Mouse (Mus musculus): ENCODE data around the gene Kcnk18. TPM values are rescaled to one million over a fixed set of nuclear protein-coding genes. Genes with fewer than 3 reads are reported as not detected.

The Kcnk18 gene
- polyA plus RNA-seq, 1 experiment from 2014 or later: not detected

GRCm38 (mm10) chr19:59190431-59191122, 28.4 kb upstream of the Kcnk18 start:
- Histone ChIP-seq H3K9ac (replicated peaks; ENCODE audit: low read depth, low read length) (no peak overlapping the region), H3K4me3 (replicated peaks; ENCODE audit: low read length) (no peak overlapping the region), H3K4me1 (replicated peaks; ENCODE audit: control insufficient read depth, insufficient read depth, low read length) (peaks cover 8% of the 10 kb centered on the region), H3K27me3 (replicated peaks; ENCODE audit: control insufficient read depth, insufficient read depth, low read length) (peaks cover 51% of the 10 kb centered on the region), H3K27ac (ENCODE audit: low read length) (no peak overlapping the region), H3K4me2 (ENCODE audit: low read length) (no peak overlapping the region), H3K9me3 (ENCODE audit: control insufficient read depth, low read length) (no peaks in the 10 kb centered on the region), H3K36me3 (ENCODE audit: control insufficient read depth, insufficient read depth) (no peaks in the 10 kb centered on the region)
- WGBS: 7% methylated on average over 8 of the region's 8 CpGs
- no peak for ATAC-seq

- no peak overlapping the region for H3K4me3 ChIP-seq (replicated peaks; ENCODE audit: low read length)
- no peaks in the 10 kb centered on the region for H3K9me3 ChIP-seq (ENCODE audit: control insufficient read depth, low read length)
- H3K27me3 ChIP-seq (replicated peaks; ENCODE audit: control insufficient read depth, insufficient read depth, low read length): peaks cover 52% of the 10 kb centered on the region
- 13% methylated on average over 4 of the region's 4 CpGs for WGBS
- no peak overlapping the region for H3K27ac ChIP-seq (ENCODE audit: low read length)
- no peak overlapping the region for H3K9ac ChIP-seq (replicated peaks; ENCODE audit: low read depth, low read length)
- no peak overlapping the region for H3K4me2 ChIP-seq (ENCODE audit: low read length)
- no peaks in the 10 kb centered on the region for H3K36me3 ChIP-seq (ENCODE audit: control insufficient read depth, insufficient read depth)
- ATAC-seq: no peak
- H3K4me1 ChIP-seq (replicated peaks; ENCODE audit: control insufficient read depth, insufficient read depth, low read length): peaks cover 9% of the 10 kb centered on the region
These were observed 27.9 kb upstream of the Kcnk18 start for GRCm38 (mm10) chr19:59191123-59191505.

GRCm38 (mm10) chr19:59192491-59192890, 26.5 kb upstream of the Kcnk18 start:
- WGBS: 14% methylated on average over 2 of the region's 2 CpGs
- H3K27me3 ChIP-seq (replicated peaks; ENCODE audit: control insufficient read depth, insufficient read depth, low read length): peaks cover 59% of the 10 kb centered on the region
- H3K9me3 ChIP-seq (ENCODE audit: control insufficient read depth, low read length): no peaks in the 10 kb centered on the region
- H3K4me1 ChIP-seq (replicated peaks; ENCODE audit: control insufficient read depth, insufficient read depth, low read length): peaks cover 11% of the 10 kb centered on the region
- no peaks in the 10 kb centered on the region for H3K36me3 ChIP-seq (ENCODE audit: control insufficient read depth, insufficient read depth)
- no peak overlapping the region for H3K4me3 ChIP-seq (replicated peaks; ENCODE audit: low read length)
- H3K9ac ChIP-seq (replicated peaks; ENCODE audit: low read depth, low read length): no peak overlapping the region
- no peak overlapping the region for H3K27ac ChIP-seq (ENCODE audit: low read length)
- no peak overlapping the region for H3K4me2 ChIP-seq (ENCODE audit: low read length)
- no peak for ATAC-seq

GRCm38 (mm10) chr19:59193456-59193855, 25.6 kb upstream of the Kcnk18 start:
- 4% methylated on average over 10 of the region's 10 CpGs for WGBS
- no peak overlapping the region; the same call in 1 of the 2 replicates for H3K9ac ChIP-seq (replicated peaks; ENCODE audit: low read depth, low read length)
- H3K27ac ChIP-seq (ENCODE audit: low read length): no peak overlapping the region

GRCm38 (mm10) chr19:59193986-59194820, 24.8 kb upstream of the Kcnk18 start:
- WGBS: 2% methylated on average over 50 of the region's 50 CpGs
- Histone ChIP-seq H3K9ac (replicated peaks; ENCODE audit: low read depth, low read length) (peak overlapping the region; percentile 47), H3K27me3 (replicated peaks; ENCODE audit: control insufficient read depth, insufficient read depth, low read length) (peaks cover 53% of the 10 kb centered on the region), H3K36me3 (ENCODE audit: control insufficient read depth, insufficient read depth) (no peaks in the 10 kb centered on the region), H3K4me1 (replicated peaks; ENCODE audit: control insufficient read depth, insufficient read depth, low read length) (peaks cover 11% of the 10 kb centered on the region), H3K4me2 (ENCODE audit: low read length) (peak overlapping the region; percentile 54), H3K4me3 (replicated peaks; ENCODE audit: low read length) (peak overlapping the region; percentile 30), H3K27ac (ENCODE audit: low read length) (no peak overlapping the region), H3K9me3 (ENCODE audit: control insufficient read depth, low read length) (no peaks in the 10 kb centered on the region)
- ATAC-seq: peak; percentile 53; the same call in 1 of the 2 replicates

More at GRCm38 (mm10) chr19:59193456-59193855, 25.6 kb upstream of the Kcnk18 start:
- Histone ChIP-seq H3K4me2 (ENCODE audit: low read length) (peak overlapping the region; percentile 54; the same call in 1 of the 2 replicates), H3K4me3 (replicated peaks; ENCODE audit: low read length) (peak overlapping the region; percentile 30), H3K9me3 (ENCODE audit: control insufficient read depth, low read length) (no peaks in the 10 kb centered on the region), H3K4me1 (replicated peaks; ENCODE audit: control insufficient read depth, insufficient read depth, low read length) (peaks cover 11% of the 10 kb centered on the region), H3K36me3 (ENCODE audit: control insufficient read depth, insufficient read depth) (no peaks in the 10 kb centered on the region), H3K27me3 (replicated peaks; ENCODE audit: control insufficient read depth, insufficient read depth, low read length) (peaks cover 59% of the 10 kb centered on the region)
- ATAC-seq: no peak

GRCm38 (mm10) chr19:59195181-59195770, 23.7 kb upstream of the Kcnk18 start:
- Histone ChIP-seq H3K4me3 (replicated peaks; ENCODE audit: low read length) (no peak overlapping the region), H3K4me1 (replicated peaks; ENCODE audit: control insufficient read depth, insufficient read depth, low read length) (peaks cover 11% of the 10 kb centered on the region), H3K9me3 (ENCODE audit: control insufficient read depth, low read length) (no peaks in the 10 kb centered on the region), H3K9ac (replicated peaks; ENCODE audit: low read depth, low read length) (no peak overlapping the region), H3K27me3 (replicated peaks; ENCODE audit: control insufficient read depth, insufficient read depth, low read length) (peaks cover 48% of the 10 kb centered on the region), H3K4me2 (ENCODE audit: low read length) (no peak overlapping the region), H3K27ac (ENCODE audit: low read length) (no peak overlapping the region), H3K36me3 (ENCODE audit: control insufficient read depth, insufficient read depth) (no peaks in the 10 kb centered on the region)
- 19% methylated on average over 9 of the region's 9 CpGs for WGBS
- no peak for ATAC-seq

- WGBS: 7% methylated on average over 15 of the region's 15 CpGs
- H3K4me3 ChIP-seq (replicated peaks; ENCODE audit: low read length): no peak overlapping the region
- H3K4me2 ChIP-seq (ENCODE audit: low read length): 0 out of 2 replicates have a peak overlapping the region, but pooled peaks have one; percentile 9
- no peaks in the 10 kb centered on the region for H3K36me3 ChIP-seq (ENCODE audit: control insufficient read depth, insufficient read depth)
- H3K9ac ChIP-seq (replicated peaks; ENCODE audit: low read depth, low read length): no peak overlapping the region
- H3K4me1 ChIP-seq (replicated peaks; ENCODE audit: control insufficient read depth, insufficient read depth, low read length): peaks cover 11% of the 10 kb centered on the region
- H3K9me3 ChIP-seq (ENCODE audit: control insufficient read depth, low read length): no peaks in the 10 kb centered on the region
- ATAC-seq: peak; percentile 91
- peaks cover 42% of the 10 kb centered on the region for H3K27me3 ChIP-seq (replicated peaks; ENCODE audit: control insufficient read depth, insufficient read depth, low read length)
- no peak overlapping the region for H3K27ac ChIP-seq (ENCODE audit: low read length)
These were observed 22.8 kb upstream of the Kcnk18 start for GRCm38 (mm10) chr19:59196111-59196666.

- Histone ChIP-seq H3K9ac (replicated peaks; ENCODE audit: low read depth, low read length) (no peak overlapping the region), H3K27me3 (replicated peaks; ENCODE audit: control insufficient read depth, insufficient read depth, low read length) (peaks cover 35% of the 10 kb centered on the region), H3K4me2 (ENCODE audit: low read length) (no peak overlapping the region), H3K9me3 (ENCODE audit: control insufficient read depth, low read length) (no peaks in the 10 kb centered on the region), H3K27ac (ENCODE audit: low read length) (no peak overlapping the region), H3K4me1 (replicated peaks; ENCODE audit: control insufficient read depth, insufficient read depth, low read length) (peaks cover 11% of the 10 kb centered on the region), H3K4me3 (replicated peaks; ENCODE audit: low read length) (no peak overlapping the region), H3K36me3 (ENCODE audit: control insufficient read depth, insufficient read depth) (no peaks in the 10 kb centered on the region)
- ATAC-seq: no peak
- 39% methylated on average over 7 of the region's 7 CpGs for WGBS
These were observed 20.9 kb upstream of the Kcnk18 start for GRCm38 (mm10) chr19:59198161-59198560.

GRCm38 (mm10) chr19:59208475-59208874, 10.5 kb upstream of the Kcnk18 start:
- H3K4me1 ChIP-seq (replicated peaks; ENCODE audit: control insufficient read depth, insufficient read depth, low read length): no peaks in the 10 kb centered on the region
- peak; percentile 57 for ATAC-seq

More at GRCm38 (mm10) chr19:59208475-59208874, 10.5 kb upstream of the Kcnk18 start:
- Histone ChIP-seq H3K9ac (replicated peaks; ENCODE audit: low read depth, low read length) (no peak overlapping the region), H3K9me3 (ENCODE audit: control insufficient read depth, low read length) (no peaks in the 10 kb centered on the region), H3K4me3 (replicated peaks; ENCODE audit: low read length) (no peak overlapping the region), H3K36me3 (ENCODE audit: control insufficient read depth, insufficient read depth) (no peaks in the 10 kb centered on the region), H3K27ac (ENCODE audit: low read length) (no peak overlapping the region), H3K4me2 (ENCODE audit: low read length) (no peak overlapping the region), H3K27me3 (replicated peaks; ENCODE audit: control insufficient read depth, insufficient read depth, low read length) (no peaks in the 10 kb centered on the region)
- 30% methylated on average over 5 of the region's 5 CpGs for WGBS

Data from forebrain, embryonic 16.5 days (tissue).